Mouse (Mus musculus) midbrain, embryonic 13.5 days (tissue): ENCODE data around the gene Mpz. TPM values are rescaled to one million over a fixed set of nuclear protein-coding genes. Genes with fewer than 3 reads are reported as not detected.

ENCODE experiments used
- ATAC-seq: fragments of 200-750 bp; cut with Nextera tagmentation; 2 replicates; pipeline ENCODE4 v1.8.0; 2017; ENCODE audit warnings: mild to moderate bottlenecking, moderate TSS enrichment, moderate library complexity
- H3K27ac ChIP-seq: fragments of 300-500 bp; sonication (generic); 2 replicates; pipeline ENCODE4 v1.5.1; 2015; ENCODE audit warnings: inconsistent platforms, mild to moderate bottlenecking, moderate library complexity
- H3K27me3 ChIP-seq: fragments of 300-500 bp; sonication (generic); 2 replicates; pipeline ENCODE4 v1.6.1; 2015; ENCODE audit warnings: mild to moderate bottlenecking, inconsistent platforms
- H3K36me3 ChIP-seq: fragments of 300-500 bp; sonication (generic); 2 replicates; pipeline ENCODE4 v1.6.1; 2015; ENCODE audit warnings: mild to moderate bottlenecking, inconsistent platforms
- H3K4me1 ChIP-seq: fragments of 300-500 bp; sonication (generic); replicated peaks from 2 replicates; pipeline ENCODE4 v1.6.1; 2015; ENCODE audit warnings: inconsistent platforms
- H3K4me2 ChIP-seq: fragments of 300-500 bp; sonication (generic); replicated peaks from 2 replicates; pipeline ENCODE4 v1.6.1; 2015; ENCODE audit warnings: moderate library complexity, mild to moderate bottlenecking, inconsistent platforms
- H3K4me3 ChIP-seq: fragments of 300-500 bp; sonication (generic); replicated peaks from 2 replicates; pipeline ENCODE4 v1.5.1; 2015; ENCODE audit warnings: mild to moderate bottlenecking, inconsistent platforms
- H3K9ac ChIP-seq: fragments of 300-500 bp; sonication (generic); replicated peaks from 2 replicates; pipeline ENCODE4 v1.6.1; 2015; ENCODE audit warnings: mild to moderate bottlenecking, inconsistent platforms
- H3K9me3 ChIP-seq: fragments of 300-500 bp; sonication (generic); 2 replicates; pipeline ENCODE4 v1.6.1; 2016; ENCODE audit warnings: mild to moderate bottlenecking, inconsistent platforms
- WGBS: fragments of 180-500 bp; shearing (Covaris S2); methylation state at CpG from one replicate; pipeline ENCODE4 v1.1.7; 2015; 5-methylcytosine and 5-hydroxymethylcytosine counted together
- polyA plus RNA-seq: library from polyadenylated mRNA; unstranded; fragments of >200 nt; fragmentation: Nextera tagmentation; extraction: Ambion mirVana; gene quantifications from 2 replicates; pipeline ENCODE4 v1.2.1, GENCODE M21; 2015

The Mpz gene
- polyA plus RNA-seq, 1 experiment from 2014 or later = 0.20 TPM

DNA sequence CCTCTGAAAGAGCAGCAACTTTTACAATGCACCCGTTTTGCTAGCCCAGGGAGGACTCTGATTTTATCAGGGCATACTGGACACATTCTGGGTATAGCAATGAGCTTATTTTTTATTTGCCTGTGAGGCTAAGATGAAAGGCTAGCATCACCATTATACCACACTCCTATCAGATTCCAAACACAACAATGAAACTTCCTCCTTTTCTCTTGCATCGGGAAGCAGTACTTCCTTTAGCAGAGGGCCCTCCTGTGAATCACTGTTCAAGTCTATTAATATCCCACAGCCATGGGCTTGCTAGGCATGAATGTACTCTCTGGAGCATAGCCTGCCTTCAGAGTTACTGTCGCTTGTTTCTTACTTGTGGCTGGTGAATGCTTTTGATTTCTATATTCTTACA is 20.6 kb downstream of the Mpz start:
- no peaks in the 10 kb centered on the region for H3K36me3 ChIP-seq
- no peak overlapping the region for H3K9ac ChIP-seq
- H3K4me3 ChIP-seq = no peak overlapping the region
- ATAC-seq = no peak
- WGBS = 66% methylated on average over 3 of the region's 3 CpGs
- H3K4me1 ChIP-seq = no peaks in the 10 kb centered on the region
- H3K27ac ChIP-seq = no peak overlapping the region
- H3K4me2 ChIP-seq = no peak overlapping the region
- H3K27me3 ChIP-seq = no peaks in the 10 kb centered on the region
- no peaks in the 10 kb centered on the region for H3K9me3 ChIP-seq

DNA sequence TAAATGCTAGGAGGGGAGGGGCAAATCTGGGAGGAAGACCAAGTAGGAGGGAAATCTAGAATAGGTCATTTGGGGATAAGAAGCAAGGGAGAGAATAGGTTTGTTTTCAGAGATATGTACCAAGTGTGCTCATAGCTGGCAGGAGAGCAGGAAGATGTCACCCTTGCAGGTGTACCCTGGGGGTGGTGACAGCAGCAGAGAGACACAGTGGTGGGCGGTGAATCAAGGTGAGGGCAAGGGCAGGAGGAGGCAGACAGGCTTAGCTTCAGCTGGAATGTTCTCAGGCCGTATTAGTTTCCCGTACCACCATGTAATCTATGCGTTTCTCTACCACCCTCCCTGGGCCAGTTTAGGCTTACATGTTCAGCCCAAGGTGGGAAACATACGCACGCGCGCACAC is 22.3 kb downstream of the Mpz start:
- Histone ChIP-seq H3K27me3 (no peaks in the 10 kb centered on the region), H3K36me3 (no peaks in the 10 kb centered on the region), H3K9ac (no peak overlapping the region), H3K4me3 (no peak overlapping the region), H3K4me2 (no peak overlapping the region), H3K4me1 (no peaks in the 10 kb centered on the region), H3K9me3 (no peaks in the 10 kb centered on the region), H3K27ac (no peak overlapping the region)
- 94% methylated on average over 8 of the region's 8 CpGs for WGBS
- no peak for ATAC-seq

DNA sequence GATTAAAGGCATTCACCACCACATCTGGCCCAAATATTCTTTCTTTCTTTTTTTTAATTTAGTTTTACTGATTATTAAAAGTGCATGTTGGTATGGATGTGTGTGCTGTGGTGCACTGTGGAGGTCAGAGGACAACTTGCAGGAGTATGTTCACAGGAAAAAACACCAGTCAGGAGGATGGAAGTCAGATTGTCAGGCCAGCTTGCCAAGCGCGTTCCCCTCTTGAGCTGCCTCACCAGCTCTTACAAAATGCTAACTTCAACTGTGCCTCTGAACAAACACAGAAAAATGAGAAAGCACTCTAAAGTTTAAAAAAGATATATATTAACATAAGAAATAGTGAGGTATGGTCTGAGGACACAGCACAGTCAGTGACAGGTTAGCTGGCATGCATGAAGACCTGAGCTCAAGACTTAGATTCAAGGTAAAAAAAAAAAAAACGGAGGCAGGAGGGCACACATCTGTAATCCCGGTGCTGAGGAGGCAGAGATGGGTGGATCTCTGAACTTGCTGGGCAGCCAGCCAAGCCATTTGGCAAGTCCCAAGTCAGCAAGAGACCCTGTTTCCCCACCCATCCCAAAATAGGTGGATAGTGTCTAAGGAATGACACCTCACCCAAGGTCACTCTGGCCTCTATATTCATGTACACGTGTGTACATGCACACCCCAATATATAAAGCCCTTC is 29.1 kb downstream of the Mpz start:
- no peaks in the 10 kb centered on the region for H3K9me3 ChIP-seq
- 85% methylated on average over 5 of the region's 5 CpGs for WGBS

DNA sequence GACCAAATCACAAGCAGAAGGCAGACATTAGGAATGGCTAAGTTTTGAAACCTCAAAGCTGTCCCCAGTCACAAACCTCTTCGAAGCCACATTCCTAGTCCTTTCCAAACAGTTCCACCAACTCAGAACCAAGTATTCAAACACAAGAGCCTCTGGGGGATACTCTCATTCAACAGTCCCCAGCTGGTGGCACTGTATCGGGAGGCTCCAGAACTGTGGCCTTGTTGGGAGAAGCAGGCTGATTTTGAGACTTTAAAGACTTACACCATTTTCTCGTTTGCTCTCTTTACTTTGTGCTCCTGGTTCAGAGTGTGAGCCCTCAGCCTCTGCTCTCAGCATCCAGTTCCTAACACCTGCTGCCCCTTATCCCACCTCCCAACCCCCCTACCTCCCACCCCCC is 32.5 kb downstream of the Mpz start:
- Histone ChIP-seq H3K4me2 (no peak overlapping the region), H3K4me1 (peaks cover 6% of the 10 kb centered on the region), H3K27ac (no peak overlapping the region), H3K36me3 (no peaks in the 10 kb centered on the region), H3K27me3 (no peaks in the 10 kb centered on the region), H3K4me3 (no peak overlapping the region), H3K9me3 (no peaks in the 10 kb centered on the region), H3K9ac (no peak overlapping the region)
- 83% methylated on average over 3 of the region's 3 CpGs for WGBS
- ATAC-seq = no peak

More for the DNA sequence above, 29.1 kb downstream of the Mpz start:
- Histone ChIP-seq H3K4me2 (no peak overlapping the region), H3K27ac (no peak overlapping the region), H3K9ac (no peak overlapping the region), H3K4me1 (no peaks in the 10 kb centered on the region), H3K27me3 (no peaks in the 10 kb centered on the region), H3K36me3 (no peaks in the 10 kb centered on the region), H3K4me3 (no peak overlapping the region)
- no peak for ATAC-seq

DNA sequence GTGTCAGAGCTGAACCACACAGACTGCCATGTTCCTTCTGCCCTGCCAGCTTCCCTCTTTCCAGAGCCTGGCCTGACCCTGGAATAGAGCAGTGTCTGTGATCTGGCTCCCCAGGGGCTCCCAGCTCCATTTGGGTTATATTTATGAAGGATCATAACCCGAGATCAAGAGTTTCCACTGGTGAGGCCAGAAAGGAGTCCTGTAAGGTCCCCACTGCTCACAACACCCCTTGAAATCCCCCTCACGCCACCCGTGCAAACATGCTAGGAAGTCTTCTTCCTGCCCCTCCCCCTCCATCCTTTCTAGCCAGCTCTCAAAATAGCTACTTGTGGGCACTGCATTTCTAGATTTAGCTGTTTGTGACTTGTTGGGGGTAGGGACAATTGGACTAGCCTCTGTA is 33.1 kb downstream of the Mpz start:
- H3K27me3 ChIP-seq = no peaks in the 10 kb centered on the region
- no peaks in the 10 kb centered on the region for H3K36me3 ChIP-seq
- H3K4me2 ChIP-seq = no peak overlapping the region
- 75% methylated on average over 3 of the region's 3 CpGs for WGBS
- H3K4me1 ChIP-seq = peaks cover 12% of the 10 kb centered on the region
- no peak overlapping the region for H3K27ac ChIP-seq
- no peak overlapping the region for H3K9ac ChIP-seq
- H3K9me3 ChIP-seq = no peaks in the 10 kb centered on the region
- no peak overlapping the region for H3K4me3 ChIP-seq
- ATAC-seq = no peak

DNA sequence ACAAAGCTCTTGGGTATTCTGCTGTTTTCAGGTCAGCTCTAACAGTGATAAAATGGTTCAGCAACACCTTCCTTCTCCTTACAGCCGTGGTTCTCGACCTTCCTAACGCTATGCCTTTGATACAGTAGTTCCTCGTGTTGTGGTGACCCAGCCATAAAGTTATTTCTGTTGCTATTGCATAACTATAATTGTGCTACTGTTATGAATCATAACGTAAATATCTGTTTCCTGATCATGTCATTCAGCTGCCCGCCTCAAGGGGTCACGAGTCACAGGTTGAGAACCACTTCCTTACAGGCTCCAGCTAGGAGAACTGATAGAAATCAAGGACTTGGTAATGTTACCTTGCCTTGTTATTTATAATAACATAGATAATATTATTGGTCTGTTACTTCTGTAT is 33.8 kb downstream of the Mpz start:
- Histone ChIP-seq H3K4me3 (no peak overlapping the region), H3K9me3 (no peaks in the 10 kb centered on the region), H3K36me3 (no peaks in the 10 kb centered on the region), H3K4me1 (peaks cover 18% of the 10 kb centered on the region), H3K27me3 (no peaks in the 10 kb centered on the region), H3K27ac (no peak overlapping the region), H3K9ac (no peak overlapping the region), H3K4me2 (no peak overlapping the region)
- WGBS = 92% methylated on average over 7 of the region's 7 CpGs
- no peak for ATAC-seq

DNA sequence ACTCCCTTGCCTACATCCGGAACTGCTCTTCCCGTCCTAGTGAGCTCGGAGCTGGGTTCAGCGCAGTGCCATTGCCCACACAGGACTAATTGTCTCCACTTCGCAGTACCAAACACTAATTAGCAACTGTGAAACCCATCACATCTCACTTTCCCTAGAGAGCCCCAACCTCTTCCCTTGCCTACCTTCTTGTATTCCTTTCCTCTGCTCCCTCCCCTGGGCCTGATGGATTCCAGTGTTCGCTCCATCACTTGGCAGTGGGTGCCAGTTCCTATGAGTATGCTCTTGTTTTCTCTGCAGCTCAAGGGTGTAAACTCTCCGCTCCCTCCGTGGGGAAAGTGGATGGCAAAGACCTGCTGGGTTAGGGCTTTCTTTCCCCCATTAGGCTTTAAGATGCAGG is 35.1 kb downstream of the Mpz start:
- no peaks in the 10 kb centered on the region for H3K9me3 ChIP-seq
- H3K27me3 ChIP-seq = peaks cover 3% of the 10 kb centered on the region; the same call in 1 of the 2 replicates
- H3K36me3 ChIP-seq = no peaks in the 10 kb centered on the region
- 78% methylated on average over 8 of the region's 8 CpGs for WGBS
- no peak overlapping the region for H3K27ac ChIP-seq
- H3K4me1 ChIP-seq = peaks cover 25% of the 10 kb centered on the region
- no peak overlapping the region for H3K4me3 ChIP-seq
- H3K9ac ChIP-seq = no peak overlapping the region
- no peak overlapping the region for H3K4me2 ChIP-seq
- ATAC-seq = no peak

DNA sequence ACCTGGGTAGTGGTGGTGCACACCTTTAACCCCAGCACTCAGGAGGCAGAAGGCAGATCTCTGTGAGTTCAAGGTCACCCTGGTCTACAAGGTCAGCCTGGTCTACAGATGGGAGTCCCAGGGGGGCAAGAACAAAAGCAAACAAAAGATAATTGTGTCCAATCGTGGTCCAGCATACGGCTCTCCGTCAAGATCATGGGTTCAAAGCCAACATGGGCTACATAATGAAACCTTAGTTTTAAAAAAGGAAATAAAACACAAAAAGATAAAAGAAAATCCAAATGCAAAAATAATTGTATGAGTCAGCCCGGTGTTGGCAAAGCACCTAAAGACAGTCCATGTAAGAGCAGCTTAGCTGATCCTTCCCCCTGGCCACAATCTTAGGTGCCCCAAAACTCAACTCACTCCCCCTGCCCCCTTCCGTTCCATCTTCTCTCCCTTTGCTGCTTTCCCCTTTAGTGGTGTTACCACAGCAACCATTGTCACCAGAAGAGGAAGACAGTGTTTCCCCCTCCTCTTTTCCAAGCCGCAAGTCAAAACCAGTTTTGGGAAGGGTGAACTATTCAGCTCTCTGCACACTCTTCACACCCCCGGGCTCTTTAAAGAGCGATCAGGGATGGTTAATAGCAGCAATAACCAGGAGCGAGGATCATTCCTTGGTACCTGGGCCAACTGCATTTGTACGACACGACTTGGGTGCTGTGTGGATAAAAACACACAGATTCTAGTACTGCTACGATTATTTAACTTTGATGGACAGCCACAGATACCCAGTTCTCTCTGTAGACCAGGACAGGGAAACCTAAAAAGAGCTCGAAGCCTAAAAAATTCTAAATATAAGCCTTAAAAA is 37.6 kb downstream of the Mpz start:
- H3K27me3 ChIP-seq = peaks cover 13% of the 10 kb centered on the region; the same call in 1 of the 2 replicates
- WGBS = 16% methylated on average over 13 of the region's 13 CpGs
- no peak overlapping the region for H3K4me3 ChIP-seq
- H3K4me2 ChIP-seq = peak overlapping the region; percentile 15; the same call in 1 of the 2 replicates
- peaks cover 35% of the 10 kb centered on the region for H3K4me1 ChIP-seq
- no peaks in the 10 kb centered on the region for H3K36me3 ChIP-seq
- H3K27ac ChIP-seq = no peak overlapping the region
- 0 out of 2 replicates have a peak, but pooled peaks have one; percentile 35 for ATAC-seq
- H3K9ac ChIP-seq = no peak overlapping the region
- no peaks in the 10 kb centered on the region for H3K9me3 ChIP-seq

DNA sequence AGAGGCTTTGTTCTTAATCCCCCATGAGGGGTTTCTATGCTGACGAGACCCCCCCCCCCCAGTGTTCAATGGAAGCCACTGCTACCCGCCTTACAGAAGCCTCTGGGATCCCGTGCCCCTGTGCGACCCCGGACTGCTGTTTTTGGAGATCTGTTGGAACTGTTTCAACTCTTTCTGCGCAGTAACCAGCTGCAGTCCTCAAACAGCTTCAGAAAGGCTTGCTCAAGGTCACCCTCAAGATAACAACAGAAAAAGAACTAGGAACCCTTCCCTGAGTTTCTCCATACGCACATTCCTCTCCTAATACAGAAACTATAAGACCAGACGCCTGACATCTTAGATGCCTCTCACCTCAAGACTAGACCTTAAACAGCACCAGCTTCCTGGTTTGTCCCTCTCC is 38.5 kb downstream of the Mpz start:
- no peak overlapping the region for H3K4me2 ChIP-seq

DNA sequence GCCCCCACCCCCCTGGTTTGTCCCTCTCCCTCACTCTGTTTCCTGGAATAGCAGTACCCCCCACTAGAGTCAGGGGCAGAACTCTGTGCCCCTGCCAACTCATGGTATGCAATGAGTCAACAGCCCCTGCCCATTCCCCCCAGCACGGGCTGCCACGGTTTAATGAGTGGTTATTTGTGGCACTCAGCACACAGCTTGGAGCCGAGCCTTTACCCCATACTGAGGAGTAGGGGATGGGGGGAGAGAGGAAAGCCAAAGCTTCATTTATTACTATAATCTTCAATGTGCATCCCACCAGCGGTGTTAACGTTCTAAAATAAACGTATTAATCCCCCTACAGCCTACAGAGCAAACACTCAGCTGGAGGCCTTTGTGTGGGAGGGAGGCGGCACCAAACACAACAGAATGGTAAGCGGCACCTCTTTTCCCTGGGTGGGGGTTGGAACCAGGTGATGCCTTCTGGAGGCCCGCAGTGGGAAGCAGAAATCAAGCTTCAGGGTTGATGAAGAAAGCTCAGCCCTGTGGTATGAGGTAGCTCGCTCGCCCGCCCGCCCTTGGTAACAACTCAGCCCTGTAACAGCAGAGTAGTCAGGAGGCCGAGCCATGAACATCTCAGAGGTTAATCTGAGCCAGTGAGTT is 39.1 kb downstream of the Mpz start:
- peak overlapping the region; percentile 25 for H3K27ac ChIP-seq
- no peaks in the 10 kb centered on the region for H3K9me3 ChIP-seq
- ATAC-seq = 0 out of 2 replicates have a peak, but pooled peaks have one; percentile 28
- no peak overlapping the region for H3K9ac ChIP-seq
- no peak overlapping the region for H3K4me2 ChIP-seq
- H3K4me1 ChIP-seq = peaks cover 50% of the 10 kb centered on the region
- no peak overlapping the region for H3K4me3 ChIP-seq
- H3K36me3 ChIP-seq = no peaks in the 10 kb centered on the region
- H3K27me3 ChIP-seq = peaks cover 22% of the 10 kb centered on the region
- WGBS = 23% methylated on average over 14 of the region's 14 CpGs

More for the DNA sequence above, 38.5 kb downstream of the Mpz start:
- Histone ChIP-seq H3K36me3 (no peaks in the 10 kb centered on the region), H3K9ac (no peak overlapping the region), H3K4me1 (peaks cover 44% of the 10 kb centered on the region), H3K9me3 (no peaks in the 10 kb centered on the region), H3K27ac (no peak overlapping the region; the same call in 1 of the 2 replicates), H3K4me3 (no peak overlapping the region), H3K27me3 (peaks cover 16% of the 10 kb centered on the region)
- 5% methylated on average over 8 of the region's 8 CpGs for WGBS
- ATAC-seq = no peak

DNA sequence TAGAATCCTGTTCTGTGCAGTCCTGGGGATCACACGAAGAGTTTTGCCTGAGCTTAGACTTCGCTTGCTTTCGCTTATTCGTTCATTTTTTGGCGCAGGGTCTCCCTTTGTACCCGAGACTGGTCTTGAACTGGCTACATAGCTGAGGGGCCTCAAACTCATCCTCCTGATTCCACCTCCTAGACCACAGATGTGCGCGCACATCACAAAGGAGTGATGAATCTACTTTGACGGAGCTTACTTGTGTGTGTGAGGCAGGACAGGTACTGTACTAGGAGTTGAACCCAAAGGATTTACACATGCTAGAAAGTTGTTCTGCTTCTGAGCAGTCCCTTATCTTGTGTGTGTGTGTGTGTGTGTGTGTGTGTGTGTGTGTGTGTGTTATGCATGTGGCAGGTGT is 40.3 kb downstream of the Mpz start:
- no peak overlapping the region for H3K4me3 ChIP-seq
- no peak overlapping the region for H3K27ac ChIP-seq
- H3K9me3 ChIP-seq = no peaks in the 10 kb centered on the region
- no peak overlapping the region for H3K4me2 ChIP-seq
- H3K9ac ChIP-seq = no peak overlapping the region
- peaks cover 34% of the 10 kb centered on the region for H3K27me3 ChIP-seq
- WGBS = 96% methylated on average over 9 of the region's 9 CpGs
- H3K4me1 ChIP-seq = peaks cover 61% of the 10 kb centered on the region
- H3K36me3 ChIP-seq = no peaks in the 10 kb centered on the region
- ATAC-seq = no peak

DNA sequence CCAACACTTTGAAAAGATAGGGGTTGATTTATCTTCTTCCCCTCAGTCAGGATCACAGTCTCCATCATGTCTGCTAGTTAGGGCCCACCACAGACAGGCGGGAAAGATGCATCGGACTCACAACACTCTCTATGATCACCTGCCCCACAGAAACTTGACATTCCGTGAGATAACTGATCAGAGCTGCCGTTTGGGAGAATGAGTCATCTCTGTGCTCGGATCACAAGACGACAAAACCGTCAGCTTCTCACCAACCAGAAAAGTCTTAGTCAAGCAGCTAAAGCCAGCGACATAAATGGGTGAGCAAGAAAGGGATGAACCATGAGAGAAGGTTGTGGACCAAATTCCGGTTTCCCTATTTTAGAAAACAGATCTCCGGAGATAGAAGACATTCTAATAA is 41.8 kb downstream of the Mpz start:
- Histone ChIP-seq H3K9ac (no peak overlapping the region), H3K27ac (no peak overlapping the region), H3K4me2 (peak overlapping the region; percentile 96), H3K9me3 (no peaks in the 10 kb centered on the region), H3K36me3 (no peaks in the 10 kb centered on the region), H3K4me3 (no peak overlapping the region), H3K4me1 (peaks cover 62% of the 10 kb centered on the region), H3K27me3 (peaks cover 43% of the 10 kb centered on the region)
- WGBS = 42% methylated on average over 10 of the region's 10 CpGs
- no peak for ATAC-seq
